Mouse (Mus musculus): Measurements from ENCODE around the gene Tcf7l1.

Tcf7l1 gene

DNA sequence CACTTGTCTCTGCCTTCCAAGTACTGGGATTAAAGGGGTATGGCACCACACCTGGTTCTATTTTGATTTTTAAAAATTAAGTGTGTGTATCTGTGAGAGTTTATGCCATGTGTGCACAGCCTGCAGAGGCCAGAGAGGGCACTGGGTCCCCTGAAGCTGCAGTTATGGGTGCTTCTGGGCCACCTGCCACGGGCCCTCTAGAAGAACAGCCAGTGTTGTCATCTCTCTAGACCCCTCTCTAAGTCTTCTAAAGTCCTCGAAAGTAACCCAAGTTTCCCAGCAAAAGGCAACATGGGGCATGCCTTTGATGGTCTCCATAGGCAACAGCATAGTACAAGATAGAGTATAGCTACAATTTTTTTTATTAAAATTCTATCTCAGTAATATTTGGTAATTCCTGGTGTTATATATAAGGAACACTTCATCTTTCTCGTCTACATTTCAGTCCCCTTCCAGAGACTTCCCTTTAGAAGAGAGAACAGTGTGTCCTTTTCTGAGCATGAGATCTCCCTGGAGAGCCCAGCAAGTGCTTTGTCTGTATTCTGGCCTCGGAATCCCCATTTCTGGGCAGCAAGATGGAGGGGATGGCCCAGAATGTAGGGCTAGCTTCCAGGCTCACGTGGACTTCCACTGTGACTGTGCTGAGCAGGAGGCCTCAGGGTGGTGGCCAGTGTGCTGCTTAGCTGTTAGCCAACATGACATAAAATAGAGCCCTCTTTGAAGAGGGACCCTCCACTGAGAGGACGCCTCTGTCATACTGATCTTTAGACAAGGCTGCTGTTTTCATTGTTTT lies 195.8 kb downstream of the Tcf7l1 start:
- no peak for DNase-seq (ENCODE audit: low spot score in 2 of 2)

DNA sequence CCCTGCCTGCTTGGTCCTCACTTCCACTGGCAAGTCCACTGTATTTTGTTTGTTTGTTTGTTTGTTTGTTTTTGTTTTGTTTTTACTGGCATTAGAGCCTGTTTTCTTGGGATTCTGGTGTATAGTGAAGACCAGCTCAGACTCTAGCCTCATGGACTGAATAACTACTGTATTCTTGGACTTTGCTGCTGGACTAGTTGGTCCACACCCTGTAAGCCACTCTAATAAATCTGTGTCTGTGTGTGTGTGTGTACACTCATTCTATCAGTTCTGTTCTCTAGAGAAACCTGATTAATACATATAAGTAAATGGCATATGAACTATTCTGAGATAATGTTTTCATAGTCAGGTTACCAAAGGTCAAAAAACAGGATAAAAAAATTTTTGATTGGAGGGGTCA lies 198.9 kb downstream of the Tcf7l1 start:
- DNase-seq (ENCODE audit: low spot score in 2 of 2), result no peak

DNA sequence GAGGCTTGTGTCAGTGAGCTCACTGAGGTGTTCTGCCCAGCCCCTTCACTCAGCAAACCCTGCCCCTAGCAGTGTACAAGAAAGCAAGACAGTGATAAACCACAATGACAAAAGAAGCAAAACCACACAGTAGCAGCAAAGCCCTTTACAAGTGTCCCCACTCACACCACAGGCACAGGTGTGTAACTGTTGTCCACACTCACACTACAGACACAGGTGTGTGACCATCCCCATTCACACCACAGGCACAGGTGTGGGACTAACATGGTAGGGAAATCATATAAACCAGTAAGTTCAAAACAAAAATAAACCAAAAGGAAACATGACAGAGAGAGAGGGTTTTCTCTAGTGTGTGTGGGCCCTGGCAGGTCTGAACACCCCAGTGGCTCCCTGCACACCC lies 200.7 kb downstream of the Tcf7l1 start:
- peak in 1 of 2 experiments; percentile 47 for DNase-seq (ENCODE audit: low spot score in 2 of 2)

- DNase-seq (ENCODE audit: low spot score in 2 of 2), result no peak
Observed at GRCm38 (mm10) chr6:72586701-72587100, 202.4 kb downstream of the Tcf7l1 start.

GRCm38 (mm10) chr6:72584154-72584553 lies 204.9 kb downstream of the Tcf7l1 start:
- no peak for DNase-seq (ENCODE audit: low spot score in 2 of 2)

DNA sequence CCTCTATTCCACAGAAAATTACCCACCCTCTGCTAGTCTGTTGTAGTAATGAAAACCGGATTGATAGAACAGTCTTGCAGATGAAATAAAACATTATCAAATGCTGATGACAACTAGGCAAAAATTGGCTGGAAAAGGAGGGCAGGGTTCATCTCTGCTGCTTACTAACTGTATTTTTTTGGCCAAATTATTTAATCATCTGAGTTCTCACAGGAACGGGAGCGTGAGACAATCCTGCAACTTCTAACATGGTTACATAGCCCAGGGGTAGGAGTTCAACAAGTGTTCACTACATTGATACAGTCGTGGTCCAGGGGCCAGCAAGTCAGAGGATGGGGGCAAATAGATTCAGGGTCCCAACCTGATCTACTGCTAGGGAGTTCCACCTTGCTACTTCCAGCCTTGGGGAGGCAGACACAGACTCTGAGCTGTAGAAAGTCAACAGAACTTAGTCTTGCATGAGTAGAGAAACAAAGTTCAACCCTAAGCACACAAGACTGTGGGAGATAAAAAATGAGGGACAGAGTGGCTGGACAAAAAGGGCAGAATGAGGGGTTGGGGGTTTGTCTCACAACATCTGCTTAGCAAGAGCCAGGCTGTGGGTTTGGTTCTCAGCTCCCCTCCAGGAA lies 205.7 kb downstream of the Tcf7l1 start:
- no peak for DNase-seq (ENCODE audit: low spot score in 2 of 2)

- no peak for DNase-seq (ENCODE audit: low spot score in 2 of 2)
Observed at GRCm38 (mm10) chr6:72581625-72582382, 207.2 kb downstream of the Tcf7l1 start.
